In the genomic region with DNA sequence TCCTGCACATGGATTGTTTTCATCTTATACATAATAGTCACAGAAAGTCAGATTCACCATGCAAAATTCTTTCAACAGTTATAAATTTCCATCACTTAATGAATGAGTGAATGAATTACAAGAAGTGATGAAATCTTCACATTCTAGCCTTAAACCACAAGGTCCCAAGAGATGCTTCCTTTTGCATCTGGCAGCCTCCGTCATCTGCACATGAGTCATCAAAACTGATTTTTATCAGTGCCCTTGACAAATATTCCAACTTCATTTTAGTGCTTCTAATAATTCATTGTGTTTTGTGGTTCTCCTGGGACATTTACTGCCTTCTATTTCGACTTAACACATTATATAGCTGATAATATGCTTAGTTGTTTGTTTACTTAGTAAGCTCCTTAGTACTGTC, we compare ENCODE assay signal across 17 mouse cellular contexts.
A peak's percentile ranks its signal among the peaks of the same experiment; 100 is the strongest.
DNase-seq lines count a peak whose midpoint lies in the region; ATAC-seq and TF ChIP-seq lines count a peak whose summit lies in the region.
"Had no signal": no experiment of that assay in that cellular context is flagged by ENCODE, and none has a peak within 500 bp of the region (broad histone marks: within the 10 kb centered on the region; RNA-seq: fewer than 3 reads in every experiment).

No protein-coding gene starts in this region.

- no peaks in the 10 kb centered on the region for H3K4me1 ChIP-seq in G1E (ENCODE audit: insufficient read depth, low read depth, low read length)
- H3K4me1 ChIP-seq: forebrain, embryonic 15.5 days; heart, embryonic 13.5 days; midbrain, embryonic 10.5 days; neural tube, embryonic 13.5 days had no signal

- no peak overlapping the region for H3ac ChIP-seq in myocyte (ENCODE audit: control insufficient read depth, insufficient read length)

- peak; percentile 29 for DNase-seq in kidney, postnatal 10 days
- no peak for DNase-seq in kidney, adult 8-10 months
- DNase-seq in G1E (ENCODE audit: low spot score) (no peak), adipocyte (ENCODE audit: low spot score) (peak; percentile 62)
- no peak for DNase-seq in left cerebral cortex, postnatal 10 days (ENCODE audit: extremely low spot score in 1 of 2, low spot score in 2 of 2)
- DNase-seq: cerebellum, postnatal 10 days; heart, postnatal 4 days; kidney, adult 11 months; right cerebral cortex, postnatal 25 days; thymus, postnatal 14 days had no signal

- H3K9me3 ChIP-seq in G1E (replicated peaks), result no peaks in the 10 kb centered on the region
- H3K9me3 ChIP-seq: forebrain, embryonic 15.5 days; midbrain, embryonic 10.5 days; neural tube, embryonic 13.5 days had no signal

- H3K4me3 ChIP-seq in G1E (ENCODE audit: low read depth, low read length) (no peak overlapping the region), myocyte (no peak overlapping the region)
- H3K4me3 ChIP-seq: forebrain, embryonic 15.5 days; heart, embryonic 13.5 days; midbrain, embryonic 10.5 days; neural tube, embryonic 13.5 days had no signal

- TF ChIP-seq POLR2A in myocyte (IDR thresholded peaks at IDR 0.05; ENCODE audit: insufficient read length, low read depth), result no peak

- intact Hi-C loops in left cerebral cortex, postnatal 10 days (cut with DNase I), result no loop called here

- H3K36me3 ChIP-seq in G1E (replicated peaks) (no peaks in the 10 kb centered on the region), myocyte (ENCODE audit: control insufficient read depth, insufficient read depth) (no peaks in the 10 kb centered on the region)
- H3K36me3 ChIP-seq: forebrain, embryonic 15.5 days; heart, embryonic 13.5 days; midbrain, embryonic 10.5 days; neural tube, embryonic 13.5 days had no signal

- ATAC-seq in G1E (ENCODE audit: extremely low read depth, insufficient number of reproducible peaks, low FRiP score, poor library complexity, severe bottlenecking), result peak; percentile 45
- no peak for ATAC-seq in granulocyte monocyte progenitor cell, adult 5-6 weeks (replicated peaks; ENCODE audit: poor library complexity, severe bottlenecking)
- ATAC-seq: forebrain, embryonic 15.5 days; hindbrain, embryonic 16.5 days had no signal

- H3K27me3 ChIP-seq in G1E (ENCODE audit: insufficient read depth, low read length), result no peaks in the 10 kb centered on the region
- no peaks in the 10 kb centered on the region for H3K27me3 ChIP-seq in myocyte (ENCODE audit: control insufficient read depth, insufficient read depth, insufficient read length)
- H3K27me3 ChIP-seq: forebrain, embryonic 15.5 days; heart, embryonic 13.5 days; neural tube, embryonic 13.5 days had no signal

- H3K4me2 ChIP-seq in myocyte (ENCODE audit: low read depth), result no peak overlapping the region
- H3K4me2 ChIP-seq: forebrain, embryonic 15.5 days; heart, embryonic 13.5 days; neural tube, embryonic 13.5 days had no signal

- TF ChIP-seq CTCF in G1E (IDR thresholded peaks at IDR 0.05; ENCODE audit: low read depth, low read length), result no peak

- H3K79me2 ChIP-seq in myocyte (ENCODE audit: control insufficient read depth, insufficient read depth), result no peaks in the 10 kb centered on the region

TF ChIP-seq in myocyte, 11 proteins besides CTCF, POLR2A, EP300 and RAD21:
- TF ChIP-seq E2F4 (IDR thresholded peaks at IDR 0.05; ENCODE audit: insufficient read depth) (no peak), MAX (IDR thresholded peaks at IDR 0.05; ENCODE audit: low read depth) (no peak), SRF (IDR thresholded peaks at IDR 0.05; ENCODE audit: control insufficient read depth, insufficient read length, low read depth) (no peak), MYOG (IDR thresholded peaks at IDR 0.05; ENCODE audit: control insufficient read depth in 1 of 3, insufficient read depth in 1 of 3, insufficient read length in 2 of 3, low read depth in 2 of 3) (no peak), MYOD1 (IDR thresholded peaks at IDR 0.05; ENCODE audit: control insufficient read depth in 1 of 3, insufficient read length in 2 of 3, low read depth in 2 of 3) (peak in 2 of 3 experiments; percentile 32 to 60), USF1 (IDR thresholded peaks at IDR 0.05; ENCODE audit: low read depth) (no peak), CEBPB (IDR thresholded peaks at IDR 0.05; ENCODE audit: insufficient read depth, poor library complexity, severe bottlenecking) (peak; percentile 87), TCF3 (IDR thresholded peaks at IDR 0.05; ENCODE audit: insufficient read length, low read depth) (no peak), REST (IDR thresholded peaks at IDR 0.05; ENCODE audit: insufficient read depth, insufficient read length) (no peak), POLR2AphosphoS2 (IDR thresholded peaks at IDR 0.05; ENCODE audit: insufficient read length, low read depth) (no peak), TCF12 (IDR thresholded peaks at IDR 0.05; ENCODE audit: insufficient read depth, poor library complexity, severe bottlenecking) (peak; percentile 57)

Comparison
In these comparisons a context has a peak if more than half of its experiments do, and no peak if none do; other contexts are left out.
1. DNase-seq: peak in kidney, postnatal 10 days (single experiment) and adipocyte (single experiment); none in kidney, adult 8-10 months (0 of 2), G1E (single experiment) and left cerebral cortex, postnatal 10 days (0 of 2).